Mouse (Mus musculus) thymus, adult 18-20 months (tissue): ENCODE data around the gene Kdm5a.

Source experiments
- DNase-seq, 2 experiments: peaks; one replicate each; pipeline ENCODE4 v3.0.0; 2022; ENCODE audit warnings: mixed read lengths in 2 of 2

Gene Kdm5a

GRCm38 (mm10) chr6:120472455-120473140 is 108.7 kb downstream of the Kdm5a start:
- no peak for DNase-seq

- DNase-seq: no peak
Observed at GRCm38 (mm10) chr6:120473427-120473826, 109.5 kb downstream of the Kdm5a start.

- DNase-seq: no peak
Observed at GRCm38 (mm10) chr6:120475288-120475687, 111.4 kb downstream of the Kdm5a start.

GRCm38 (mm10) chr6:120479302-120479701 is 115.4 kb downstream of the Kdm5a start:
- no peak for DNase-seq

GRCm38 (mm10) chr6:120480361-120480760 is 116.4 kb downstream of the Kdm5a start:
- DNase-seq: no peak

- DNase-seq: no peak
Observed at GRCm38 (mm10) chr6:120481538-120481937, 117.6 kb downstream of the Kdm5a start.

- no peak for DNase-seq
Observed at GRCm38 (mm10) chr6:120482021-120482420, 118.1 kb downstream of the Kdm5a start.

GRCm38 (mm10) chr6:120482756-120483155 is 118.8 kb downstream of the Kdm5a start:
- DNase-seq: no peak

GRCm38 (mm10) chr6:120483211-120483626 is 119.3 kb downstream of the Kdm5a start:
- peak in 1 of 2 experiments; percentile 55 for DNase-seq

GRCm38 (mm10) chr6:120485038-120485437 is 121.1 kb downstream of the Kdm5a start:
- DNase-seq: no peak

- DNase-seq: peak; percentile 67 to 78
Observed at GRCm38 (mm10) chr6:120486051-120486510, 122.2 kb downstream of the Kdm5a start.

GRCm38 (mm10) chr6:120488647-120489046 is 124.7 kb downstream of the Kdm5a start:
- DNase-seq: no peak

GRCm38 (mm10) chr6:120489461-120489860 is 125.5 kb downstream of the Kdm5a start:
- DNase-seq: no peak

GRCm38 (mm10) chr6:120491064-120491463 is 127.1 kb downstream of the Kdm5a start:
- no peak for DNase-seq

- no peak for DNase-seq
Observed at GRCm38 (mm10) chr6:120491862-120492498, 128.1 kb downstream of the Kdm5a start.

- DNase-seq: no peak
Observed at GRCm38 (mm10) chr6:120492499-120493373, 128.8 kb downstream of the Kdm5a start.

GRCm38 (mm10) chr6:120493374-120494181 is 129.7 kb downstream of the Kdm5a start, which contains the start of gene Tmem121b:
Gene Tmem121b (minus strand): TSS chr6:120493807.
- no peak for DNase-seq
